Mouse (Mus musculus): Measurements from ENCODE around the gene Tra2b.
"Not testable (repeated sequence)": the region's sequence is repeated elsewhere in the genome, so short reads cannot be mapped to it uniquely, and the experiment has no call there.

Gene Tra2b

DNA sequence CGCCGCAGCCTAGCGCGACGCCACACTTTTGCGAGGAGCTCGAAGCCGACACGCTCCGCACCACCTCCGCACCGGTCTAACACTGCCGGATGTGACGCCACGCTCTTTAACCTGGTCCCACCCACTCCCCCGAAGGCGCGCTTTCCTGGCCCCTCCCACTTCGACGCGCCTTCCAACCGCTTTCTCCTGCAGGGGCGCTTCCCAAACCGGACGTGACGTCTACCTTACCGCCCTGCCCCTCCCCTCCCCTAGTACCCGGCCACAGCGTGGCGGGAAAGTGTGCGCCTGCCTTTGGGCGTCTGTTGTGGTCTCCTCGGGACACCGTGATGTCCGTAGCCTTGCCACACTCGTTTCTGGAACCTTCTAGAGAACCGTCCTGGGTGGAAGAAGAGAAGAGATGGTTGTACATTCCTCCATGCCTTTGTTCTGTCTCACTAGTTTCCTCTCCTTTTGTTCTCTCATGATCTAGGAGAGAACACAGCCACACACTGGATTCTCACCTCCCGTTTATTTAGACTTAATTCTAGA lies at the start of gene Tra2b:
Gene Tra2b (minus strand): TSS at position 157 of the 528 bp plus-strand sequence.
- peak; percentile 98 for DNase-seq

- DNase-seq = peak; percentile 43
These were observed 44.8 kb upstream of the Tra2b start for GRCm38 (mm10) chr16:22310649-22311048.

DNA sequence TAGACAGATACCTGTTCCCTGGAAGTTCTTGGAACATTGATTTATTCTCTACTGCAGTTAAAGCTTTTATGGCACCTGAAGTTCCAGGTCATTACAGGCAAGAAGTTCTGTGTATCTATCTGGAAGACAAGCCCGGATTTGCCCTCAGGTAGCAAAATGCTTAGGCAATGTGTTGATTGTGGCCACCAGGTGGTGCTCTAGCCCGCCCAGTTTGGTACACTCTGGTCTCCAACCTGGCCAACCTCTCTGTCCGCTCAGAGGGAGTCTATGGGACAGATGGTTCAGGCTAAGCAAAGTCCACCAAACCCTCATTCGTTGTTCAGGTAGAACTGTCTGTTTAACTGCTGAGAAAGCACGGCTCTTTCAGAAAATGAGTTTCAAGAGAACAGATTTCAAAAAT lies 36.8 kb upstream of the Tra2b start:
- peak; percentile 74 for DNase-seq

DNA sequence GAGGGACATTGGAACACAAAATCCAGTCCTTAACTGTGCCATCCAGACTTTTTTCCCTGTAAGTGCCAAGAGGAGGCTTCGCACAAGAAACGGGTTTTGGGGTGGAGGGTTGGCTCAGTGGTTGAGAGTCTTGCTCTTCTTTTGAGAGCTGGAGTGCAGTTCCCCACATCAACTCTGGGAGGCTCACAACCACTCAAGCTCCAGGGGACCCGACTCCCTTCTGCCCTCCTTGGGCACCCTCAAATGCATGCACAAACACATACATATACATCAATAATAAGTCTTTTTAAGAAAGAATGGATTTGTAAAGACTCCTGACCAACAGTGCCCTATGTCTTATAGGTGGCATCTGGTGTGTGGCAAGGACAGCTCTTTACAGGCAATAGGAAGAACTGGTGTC lies 35.6 kb upstream of the Tra2b start:
- peak; percentile 16 for DNase-seq

GRCm38 (mm10) chr16:22296901-22297300 lies 31.1 kb upstream of the Tra2b start:
- DNase-seq = no peak

GRCm38 (mm10) chr16:22294812-22295211 lies 29.0 kb upstream of the Tra2b start:
- not testable (repeated sequence) for DNase-seq

DNA sequence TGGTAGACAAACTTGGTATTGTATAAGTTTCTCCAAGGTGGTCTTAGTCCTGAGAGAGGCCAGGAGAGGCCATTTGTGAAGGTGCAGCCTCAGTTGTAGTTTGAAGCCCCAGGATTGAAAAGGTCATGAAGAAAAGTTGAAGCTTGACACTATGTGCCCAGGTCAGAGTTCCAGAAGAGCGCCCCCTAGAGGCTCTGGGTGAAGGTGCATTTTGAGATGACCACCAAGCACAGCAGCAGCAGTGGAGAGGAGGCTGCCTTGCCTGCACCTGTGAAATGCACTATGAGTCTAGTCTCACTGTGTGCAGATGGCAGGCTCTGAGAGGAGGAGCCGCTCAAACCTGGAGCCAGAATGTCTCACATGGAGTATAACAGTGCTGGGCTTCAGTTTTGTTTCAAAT lies 27.8 kb upstream of the Tra2b start:
- DNase-seq = peak; percentile 20

GRCm38 (mm10) chr16:22292394-22292793 lies 26.6 kb upstream of the Tra2b start:
- no peak for DNase-seq

DNA sequence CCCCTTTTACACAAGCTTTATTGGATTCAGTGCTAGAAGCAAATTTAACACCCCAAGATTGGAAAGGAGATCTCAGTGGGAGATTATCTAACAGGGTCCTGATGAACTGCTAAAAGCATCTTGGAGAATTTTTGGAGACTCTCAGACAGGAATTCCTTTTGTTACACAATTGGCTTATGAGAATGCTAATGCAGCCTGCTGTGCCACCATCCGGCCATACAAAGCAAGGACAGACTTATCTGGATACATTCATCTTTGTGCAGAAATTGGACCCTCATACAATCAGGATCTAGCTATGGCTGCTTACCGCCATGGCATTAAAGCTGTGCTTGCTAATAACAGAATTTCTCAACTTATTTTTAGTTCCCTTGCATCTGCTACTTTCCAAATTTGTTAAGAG lies 23.8 kb upstream of the Tra2b start:
- no peak for DNase-seq

- no peak for DNase-seq
These were observed 21.2 kb upstream of the Tra2b start for GRCm38 (mm10) chr16:22286996-22287395.

DNA sequence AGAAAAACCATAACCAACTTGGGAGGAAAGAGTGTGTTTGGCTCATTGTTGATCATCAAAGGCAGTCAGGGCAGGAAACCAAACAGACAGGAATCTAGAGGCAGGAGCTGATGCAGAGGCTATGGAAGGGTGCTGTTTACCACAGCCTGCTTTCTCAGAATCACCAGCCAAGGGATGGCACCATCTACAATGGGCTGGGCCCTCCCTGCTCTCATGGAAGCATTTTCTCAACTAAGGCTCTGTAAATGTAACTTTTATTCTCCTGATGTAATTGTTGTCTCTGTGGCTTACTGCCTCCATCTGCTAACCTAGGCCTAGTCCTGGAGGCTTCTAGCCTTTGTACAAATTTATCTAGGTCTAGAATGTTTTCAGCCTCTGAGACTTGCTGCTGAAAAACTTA lies 10.7 kb upstream of the Tra2b start:
- DNase-seq = no peak

DNA sequence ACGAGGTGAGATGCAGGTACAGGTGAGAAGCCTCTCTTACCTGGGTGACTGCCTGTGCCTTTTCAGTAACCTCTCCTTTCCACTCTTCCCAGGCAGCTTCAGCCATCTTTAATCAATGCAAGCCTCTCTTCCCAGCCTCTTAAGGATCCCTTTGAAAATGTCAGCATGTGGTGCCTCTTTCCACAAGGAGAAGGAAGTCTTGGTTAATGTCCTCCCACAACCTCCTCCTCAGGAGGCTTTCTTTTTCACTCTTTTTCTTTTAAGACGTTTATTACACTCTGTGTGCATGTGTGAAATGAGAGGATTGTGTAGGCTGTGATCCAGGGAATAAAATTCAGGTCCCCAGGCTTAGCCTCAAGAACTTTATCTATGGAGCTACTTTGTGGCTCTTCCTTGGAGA lies 9.3 kb upstream of the Tra2b start:
- no peak for DNase-seq

DNA sequence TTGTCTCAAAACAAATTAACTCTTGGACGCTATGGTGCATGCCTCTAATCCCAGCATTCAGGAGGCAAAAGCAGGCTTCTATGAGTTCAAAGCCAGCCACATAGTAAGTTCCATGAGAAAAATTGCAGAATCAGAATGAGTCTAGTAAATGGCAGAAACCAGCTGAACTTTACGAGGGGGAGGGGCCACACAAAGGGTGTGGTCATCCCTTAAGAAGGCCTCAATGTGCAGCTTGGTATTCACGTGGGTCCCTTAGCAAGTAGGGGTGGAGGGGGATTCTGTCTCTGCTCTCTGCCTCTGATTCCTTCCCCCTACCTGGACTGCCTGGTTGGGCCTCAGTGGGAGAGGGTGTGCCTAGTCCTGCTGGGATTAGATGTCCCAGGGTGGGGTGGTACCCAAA lies 4.7 kb upstream of the Tra2b start:
- no peak for DNase-seq

- DNase-seq = no peak
These were observed 579 bp upstream of the Tra2b start for GRCm38 (mm10) chr16:22266384-22266783.

DNA sequence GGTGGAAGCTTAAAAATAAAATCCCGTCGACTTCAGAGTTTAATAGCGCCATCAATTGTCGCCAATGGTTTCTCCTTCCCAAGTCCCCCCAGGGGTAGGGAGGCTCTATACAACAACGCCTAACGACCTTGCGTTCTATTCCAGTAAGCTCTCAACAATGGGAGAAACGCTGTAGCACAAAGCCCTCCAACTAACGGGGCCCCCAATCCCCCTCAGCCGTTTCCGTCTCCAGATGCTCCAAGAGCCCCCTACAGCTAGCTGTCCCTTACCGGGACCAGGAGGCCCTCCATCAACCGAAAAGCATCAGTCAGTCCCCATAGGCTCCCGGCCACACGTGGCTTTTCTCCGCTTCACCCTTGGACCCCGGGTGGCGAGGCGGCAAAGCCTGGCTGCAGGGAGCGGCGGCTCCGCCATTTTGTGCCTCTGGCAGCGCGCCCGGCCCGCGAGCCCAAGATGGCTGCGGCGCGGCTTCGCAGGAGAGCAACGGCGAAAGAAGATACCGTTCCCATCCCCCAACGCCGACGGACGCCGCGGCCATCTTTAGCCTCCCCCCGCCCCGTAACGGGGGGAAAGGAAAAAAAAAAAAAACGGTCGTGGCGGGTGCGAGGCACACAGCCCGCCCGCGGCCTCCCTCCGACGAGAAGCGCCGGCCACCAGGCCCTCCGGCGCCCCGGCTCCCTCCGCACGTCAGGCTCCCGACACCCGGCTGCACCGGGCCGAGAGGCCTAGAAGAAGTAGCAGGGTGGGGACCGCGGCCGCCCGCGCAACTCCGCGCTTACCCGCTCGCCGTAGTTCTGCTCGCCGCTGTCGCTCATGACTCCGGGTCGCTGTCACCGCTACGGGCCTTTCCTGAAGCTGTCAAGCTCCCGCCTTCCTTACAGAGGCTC lies 600 bp downstream of the Tra2b start:
- DNase-seq = peak; percentile 87

- DNase-seq = peak; percentile 35
These were observed 1.4 kb downstream of the Tra2b start for GRCm38 (mm10) chr16:22264232-22264961.

DNA sequence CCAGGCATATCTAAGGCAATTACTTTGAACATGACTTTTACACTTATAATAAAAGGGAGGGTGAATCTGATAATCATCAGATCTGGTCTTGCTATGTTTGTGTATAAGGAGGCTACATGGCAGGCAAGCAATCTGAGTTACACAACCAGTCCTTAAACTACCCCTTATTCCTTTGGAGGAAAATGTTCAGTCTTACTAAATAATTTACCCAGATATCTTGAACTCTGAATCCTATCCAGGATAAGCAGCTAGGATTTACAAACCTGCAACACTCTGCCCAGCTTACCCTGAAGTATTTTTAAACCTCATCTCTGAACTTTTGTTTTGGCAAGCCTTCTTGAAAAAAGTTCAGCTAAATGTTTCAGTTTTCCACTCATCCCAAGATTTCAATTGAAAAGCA lies 2.7 kb downstream of the Tra2b start:
- no peak for DNase-seq

DNA sequence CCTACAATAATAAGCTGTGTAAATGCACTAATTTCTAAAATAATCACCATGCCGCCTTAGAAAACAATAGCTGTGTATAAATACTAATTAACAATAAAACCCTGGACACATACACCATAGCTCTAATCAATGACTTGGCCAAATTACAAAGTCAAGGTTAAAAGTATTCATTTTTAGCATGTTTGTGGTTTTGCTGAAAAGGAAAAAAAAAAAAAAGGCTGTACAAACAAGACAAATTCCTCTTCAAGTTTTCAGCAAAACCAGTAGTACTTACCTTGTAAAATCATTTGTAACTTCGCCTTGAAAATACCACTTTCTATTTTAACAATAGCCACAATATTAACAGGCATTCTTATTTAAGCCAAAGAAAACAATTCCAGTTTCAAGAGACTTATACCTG lies 4.2 kb downstream of the Tra2b start:
- no peak for DNase-seq

- no peak for DNase-seq
These were observed 5.2 kb downstream of the Tra2b start for GRCm38 (mm10) chr16:22260423-22261143.

GRCm38 (mm10) chr16:22252255-22252654 lies 13.6 kb downstream of the Tra2b start:
- DNase-seq = not testable (repeated sequence)

DNA sequence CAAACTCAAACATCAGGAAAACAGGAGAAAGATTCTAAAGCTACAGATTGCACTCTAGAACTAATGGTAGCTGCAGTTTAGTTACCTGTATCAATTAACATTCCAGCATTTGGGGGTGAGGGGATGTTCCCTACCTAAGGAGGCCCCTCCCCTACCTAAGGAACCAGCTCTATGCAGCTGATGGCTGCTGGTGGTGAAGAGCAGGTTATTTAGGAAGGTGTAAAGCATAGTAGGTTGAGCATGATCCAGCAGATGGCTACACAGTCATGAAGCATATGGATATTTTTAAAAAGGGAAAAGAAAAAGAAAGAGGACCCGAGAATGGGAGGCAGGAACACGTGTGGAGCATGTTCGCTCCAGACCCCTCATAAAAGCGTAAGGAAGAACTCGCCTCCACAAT lies 15.5 kb downstream of the Tra2b start:
- no peak for DNase-seq

GRCm38 (mm10) chr16:22249754-22250153 lies 16.1 kb downstream of the Tra2b start:
- no peak for DNase-seq

- no peak for DNase-seq
These were observed 23.5 kb downstream of the Tra2b start for GRCm38 (mm10) chr16:22242239-22242866.
